ENCODE assay signal across 21 mouse cellular contexts in the genomic region with DNA sequence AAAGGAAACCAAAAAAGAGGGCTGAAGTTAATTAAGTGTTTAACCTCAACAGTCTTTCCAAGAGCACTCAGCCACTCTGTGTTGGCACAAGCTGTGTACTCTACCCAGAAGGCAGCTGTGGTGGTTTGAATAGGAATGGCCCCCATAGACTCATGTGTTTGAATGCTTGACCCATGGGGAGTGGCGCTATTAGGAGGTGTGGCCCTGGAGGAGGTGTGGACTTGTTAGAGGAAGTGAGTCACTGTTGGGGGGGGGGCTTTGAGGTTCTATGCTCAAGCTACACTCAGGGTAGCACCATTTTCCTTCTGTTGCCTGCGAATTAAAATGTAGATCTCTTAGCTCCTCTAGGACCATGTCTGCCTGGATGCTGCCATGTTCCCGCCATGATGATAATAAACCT. TPM values are rescaled to one million over a fixed set of nuclear protein-coding genes. Genes with fewer than 3 reads are reported as not detected.
DNase-seq lines count a peak whose midpoint lies in the region; ATAC-seq lines count a peak whose summit lies in the region.
"Had no signal": no experiment of that assay in that cellular context is flagged by ENCODE, and none has a peak within 500 bp of the region (broad histone marks: within the 10 kb centered on the region; RNA-seq: fewer than 3 reads in every experiment).

No protein-coding gene starts in this region.

- no peak overlapping the region for H3K4me2 ChIP-seq in midbrain, embryonic 15.5 days
- H3K4me2 ChIP-seq: embryonic facial prominence, embryonic 13.5 days; embryonic facial prominence, embryonic 15.5 days; forebrain, embryonic 12.5 days had no signal

- H3K4me1 ChIP-seq in midbrain, embryonic 15.5 days: no peaks in the 10 kb centered on the region
- H3K4me1 ChIP-seq: forebrain, embryonic 12.5 days had no signal

- H3K36me3 ChIP-seq in midbrain, embryonic 15.5 days (replicated peaks): no peaks in the 10 kb centered on the region
- H3K36me3 ChIP-seq: forebrain, embryonic 10.5 days; forebrain, embryonic 12.5 days had no signal

- no peaks in the 10 kb centered on the region for H3K27me3 ChIP-seq in midbrain, embryonic 15.5 days (replicated peaks)
- H3K27me3 ChIP-seq: embryonic facial prominence, embryonic 13.5 days; embryonic facial prominence, embryonic 15.5 days; forebrain, embryonic 12.5 days had no signal

- no peak for ATAC-seq in midbrain, embryonic 15.5 days (replicated peaks)
- ATAC-seq: forebrain, embryonic 14.5 days; forebrain, embryonic 16.5 days had no signal

- H3K27ac ChIP-seq in midbrain, embryonic 15.5 days: no peak overlapping the region
- H3K27ac ChIP-seq: embryonic facial prominence, embryonic 13.5 days; embryonic facial prominence, embryonic 15.5 days; forebrain, embryonic 10.5 days; forebrain, embryonic 12.5 days had no signal

- no peak overlapping the region for H3K9ac ChIP-seq in midbrain, embryonic 15.5 days
- H3K9ac ChIP-seq: embryonic facial prominence, embryonic 13.5 days; embryonic facial prominence, embryonic 15.5 days; forebrain, embryonic 12.5 days had no signal

- intact Hi-C loops in heart, postnatal 25 days (cut with DNase I): no loop called here

- DNase-seq in heart, adult 11 months: peak; percentile 83
- DNase-seq in heart, postnatal 25 days (ENCODE audit: low spot score): no peak
- DNase-seq in 416B (ENCODE audit: low read depth) (peak; percentile 36), ZHBTc4 (ENCODE audit: low read depth, low spot score) (peak; percentile 25)
- DNase-seq: adrenal gland, adult 8-10 months; adrenal gland, postnatal 14 days; adrenal gland, postnatal 36 days; cerebellum, adult 11-12 months; cerebellum, adult 2 months; cerebellum, adult 9-10 months; cerebellum, postnatal 10 days; cerebellum, postnatal 25 days; embryo, embryonic 11 days had no signal

- no peaks in the 10 kb centered on the region for H3K9me3 ChIP-seq in midbrain, embryonic 15.5 days
- H3K9me3 ChIP-seq: embryonic facial prominence, embryonic 15.5 days had no signal

- no peak overlapping the region for H3K4me3 ChIP-seq in midbrain, embryonic 15.5 days
- H3K4me3 ChIP-seq: embryonic facial prominence, embryonic 13.5 days; embryonic facial prominence, embryonic 15.5 days; erythroblast, embryonic 14.5 days; forebrain, embryonic 10.5 days; forebrain, embryonic 12.5 days had no signal

- WGBS in midbrain, embryonic 15.5 days: 89% methylated on average over 3 of the region's 3 CpGs

RNA-seq across cellular contexts. Expression of gene Traf5, which starts 25.4 kb away (rescaled TPM):
- total RNA-seq in heart, postnatal 25 days (2021): 1 to 10 TPM; 7.0 to 7.5 TPM
- 1.8 and 3.3 TPM in 2 replicates for polyA plus RNA-seq in midbrain, embryonic 15.5 days (2015; fragmentation: Nextera tagmentation; extraction: Ambion mirVana)
